ENCODE assay signal across 15 mouse cellular contexts in the genomic region with DNA sequence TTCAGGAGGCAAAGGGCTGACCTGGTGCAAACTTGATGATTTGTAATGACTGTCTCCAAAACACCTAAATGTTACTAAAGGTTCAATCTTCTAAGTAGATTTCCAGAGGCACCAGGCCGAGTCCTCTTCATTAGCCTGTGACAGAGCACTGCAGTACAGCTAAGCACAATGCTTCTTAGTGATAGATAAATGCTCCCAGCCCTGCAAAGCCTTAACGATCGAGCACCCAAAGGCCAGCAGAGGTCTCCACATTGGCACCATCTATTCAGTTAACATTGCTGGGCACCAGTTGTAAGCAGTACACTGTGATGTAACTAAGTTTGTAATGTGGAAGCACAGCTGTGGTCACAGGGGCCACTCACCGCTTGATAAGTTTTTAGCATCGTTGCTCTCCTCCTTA. TPM values are rescaled to one million over a fixed set of nuclear protein-coding genes. Genes with fewer than 3 reads are reported as not detected.
DNase-seq lines count a peak whose midpoint lies in the region; ATAC-seq and TF ChIP-seq lines count a peak whose summit lies in the region.
"Had no signal": no experiment of that assay in that cellular context is flagged by ENCODE, and none has a peak within 500 bp of the region (broad histone marks: within the 10 kb centered on the region; RNA-seq: fewer than 3 reads in every experiment).

No protein-coding gene starts in this region.

- peaks cover 18% of the 10 kb centered on the region for H3K4me1 ChIP-seq in intestine, embryonic 15.5 days (replicated peaks)
- H3K4me1 ChIP-seq in intestine, postnatal 0 days (replicated peaks; ENCODE audit: control insufficient read depth, insufficient read depth, low read length), result 0 out of 2 replicates have a peak, but pooled peaks cover 6% of the 10 kb centered on the region
- peaks cover 3% of the 10 kb centered on the region; the same call in 1 of the 2 replicates for H3K4me1 ChIP-seq in lung, postnatal 0 days (ENCODE audit: insufficient read depth, low read depth, low read length)

- H3K4me3 ChIP-seq in gastrocnemius, adult 2 months, result no peak overlapping the region
- H3K4me3 ChIP-seq in intestine, embryonic 15.5 days (replicated peaks), result no peak overlapping the region
- H3K4me3 ChIP-seq in intestine, postnatal 0 days (ENCODE audit: low read depth, low read length), result no peak overlapping the region
- no peak overlapping the region for H3K4me3 ChIP-seq in lung, postnatal 0 days (ENCODE audit: low read depth, low read length)
- H3K4me3 ChIP-seq: forebrain, embryonic 13.5 days; hindbrain, embryonic 10.5 days; megakaryocyte, embryonic 14.5 days had no signal

- H3K4me2 ChIP-seq in intestine, embryonic 15.5 days (replicated peaks), result no peak overlapping the region
- no peak overlapping the region for H3K4me2 ChIP-seq in intestine, postnatal 0 days (replicated peaks; ENCODE audit: low read depth)
- H3K4me2 ChIP-seq in lung, postnatal 0 days (replicated peaks; ENCODE audit: low read depth, low read length), result no peak overlapping the region
- H3K4me2 ChIP-seq: forebrain, embryonic 13.5 days had no signal

- H3K9ac ChIP-seq in intestine, embryonic 15.5 days, result no peak overlapping the region
- no peak overlapping the region for H3K9ac ChIP-seq in intestine, postnatal 0 days (ENCODE audit: low read depth, low read length)
- no peak overlapping the region for H3K9ac ChIP-seq in lung, postnatal 0 days (replicated peaks; ENCODE audit: low read depth)
- H3K9ac ChIP-seq: forebrain, embryonic 13.5 days; liver, embryonic 14.5 days had no signal

- 69% methylated on average over 5 of the region's 5 CpGs for WGBS in intestine, embryonic 15.5 days
- WGBS in intestine, postnatal 0 days, result 72% methylated on average over 5 of the region's 5 CpGs
- WGBS in lung, postnatal 0 days, result 54% methylated on average over 5 of the region's 5 CpGs

- no peak for DNase-seq in gastrocnemius, adult 2 months
- no peak for DNase-seq in gastrocnemius, postnatal 25 days
- no peak for DNase-seq in lung, postnatal 0 days (ENCODE audit: low spot score)
- DNase-seq in lung, postnatal 10 days, result no peak
- peak; percentile 24 for DNase-seq in naive thymus-derived CD4-positive, alpha-beta T cell, adult 2 months (ENCODE audit: low read depth)
- no peak for DNase-seq in left cerebral cortex, postnatal 25 days (ENCODE audit: low spot score in 2 of 2)
- DNase-seq: cerebellum, postnatal 14 days; right cerebral cortex, postnatal 4 days had no signal

- 0 out of 2 replicates have a peak, but pooled peaks have one; percentile 8 for ATAC-seq in intestine, embryonic 15.5 days
- ATAC-seq in intestine, postnatal 0 days, result no peak
- ATAC-seq in lung, postnatal 0 days, result 0 out of 2 replicates have a peak, but pooled peaks have one; percentile 2
- ATAC-seq: forebrain, embryonic 13.5 days; Patski had no signal

- no peak for TF ChIP-seq CTCF in gastrocnemius, adult 2 months (IDR thresholded peaks at IDR 0.05)
- TF ChIP-seq CTCF in intestine, postnatal 0 days (IDR thresholded peaks at IDR 0.05; ENCODE audit: low read depth), result no peak
- TF ChIP-seq CTCF in lung, postnatal 0 days (IDR thresholded peaks at IDR 0.05), result no peak

- TF ChIP-seq EP300 in lung, postnatal 0 days (IDR thresholded peaks at IDR 0.05), result no peak

- H3K27ac ChIP-seq in gastrocnemius, adult 2 months, result peak overlapping the region; percentile 28
- peak overlapping the region; percentile 34; the same call in 1 of the 2 replicates for H3K27ac ChIP-seq in intestine, embryonic 15.5 days
- no peak overlapping the region for H3K27ac ChIP-seq in intestine, postnatal 0 days (ENCODE audit: low read depth, low read length)
- H3K27ac ChIP-seq in lung, postnatal 0 days (ENCODE audit: low read length), result peak overlapping the region; percentile 11; the same call in 1 of the 2 replicates
- H3K27ac ChIP-seq: forebrain, embryonic 13.5 days; hindbrain, embryonic 10.5 days; liver, embryonic 14.5 days had no signal

- no peaks in the 10 kb centered on the region for H3K27me3 ChIP-seq in intestine, embryonic 15.5 days (replicated peaks)
- no peaks in the 10 kb centered on the region for H3K27me3 ChIP-seq in intestine, postnatal 0 days (replicated peaks; ENCODE audit: control insufficient read depth, insufficient read depth, low read length)
- H3K27me3 ChIP-seq in lung, postnatal 0 days (replicated peaks; ENCODE audit: insufficient read depth, low read length), result no peaks in the 10 kb centered on the region
- H3K27me3 ChIP-seq: forebrain, embryonic 13.5 days; megakaryocyte, embryonic 14.5 days; Patski had no signal

- intact Hi-C loops in gastrocnemius, adult 2 months (cut with DNase I), result no loop called here
- intact Hi-C loops in left cerebral cortex, postnatal 25 days (cut with DNase I), result no loop called here

- no peaks in the 10 kb centered on the region for H3K36me3 ChIP-seq in intestine, embryonic 15.5 days
- no peaks in the 10 kb centered on the region; the same call in 1 of the 2 replicates for H3K36me3 ChIP-seq in intestine, postnatal 0 days (ENCODE audit: control insufficient read depth, insufficient read depth)
- peaks cover 3% of the 10 kb centered on the region; the same call in 1 of the 2 replicates for H3K36me3 ChIP-seq in lung, postnatal 0 days (ENCODE audit: insufficient read depth, low read length)

- no peaks in the 10 kb centered on the region for H3K9me3 ChIP-seq in intestine, embryonic 15.5 days
- H3K9me3 ChIP-seq in intestine, postnatal 0 days (ENCODE audit: control insufficient read depth), result no peaks in the 10 kb centered on the region
- H3K9me3 ChIP-seq in lung, postnatal 0 days (ENCODE audit: low read length), result no peaks in the 10 kb centered on the region
- H3K9me3 ChIP-seq: forebrain, embryonic 13.5 days; hindbrain, embryonic 10.5 days; megakaryocyte, embryonic 14.5 days had no signal

RNA-seq across cellular contexts. Expression of gene Eif4e3, which starts 22.2 kb away (rescaled TPM):
- total RNA-seq in gastrocnemius, adult 2 months (2021), result 10 to 100 TPM; 23.5 to 29.4 TPM
- 10 to 100 TPM; 18.8 to 21.2 TPM for total RNA-seq in gastrocnemius, postnatal 25 days (2021)
- polyA plus RNA-seq in intestine, embryonic 15.5 days (2015; fragmentation: Nextera tagmentation; extraction: Ambion mirVana), result 10.6 and 12.3 TPM in 2 replicates
- polyA plus RNA-seq in intestine, postnatal 0 days (2015; fragmentation: Nextera tagmentation; extraction: Ambion mirVana), result 6.7 and 7.4 TPM in 2 replicates
- 21.2 and 24.1 TPM in 2 replicates for polyA plus RNA-seq in lung, postnatal 0 days (2015; fragmentation: Nextera tagmentation; extraction: Ambion mirVana)
- 10 to 100 TPM; 16.6 to 17.0 TPM for total RNA-seq in left cerebral cortex, postnatal 25 days (2021)

RNA-seq across cellular contexts. Expression of gene Gm20696, which starts 22.2 kb away (rescaled TPM):
- 1 to 10 TPM; 1.2 to 1.3 TPM for total RNA-seq in gastrocnemius, adult 2 months (2021)
- total RNA-seq in gastrocnemius, postnatal 25 days (2021), result 1 to 10 TPM; 1.6 to 2.0 TPM
- polyA plus RNA-seq in intestine, embryonic 15.5 days (2015; fragmentation: Nextera tagmentation; extraction: Ambion mirVana), result 2.7 and 3.8 TPM in 2 replicates
- polyA plus RNA-seq in intestine, postnatal 0 days (2015; fragmentation: Nextera tagmentation; extraction: Ambion mirVana), result 1.4 and 2.3 TPM in 2 replicates
- 1.7 and 2.3 TPM in 2 replicates for polyA plus RNA-seq in lung, postnatal 0 days (2015; fragmentation: Nextera tagmentation; extraction: Ambion mirVana)
- 1 to 10 TPM; 6.1 to 9.5 TPM for total RNA-seq in left cerebral cortex, postnatal 25 days (2021)

RNA-seq across cellular contexts. Expression of gene Gpr27, which starts 48.1 kb away (rescaled TPM):
- 1 to 10 TPM in 1 of 2 experiments, under 1 TPM in 1; 0.20 to 1.1 TPM for total RNA-seq in gastrocnemius, adult 2 months (2021)
- total RNA-seq in gastrocnemius, postnatal 25 days (2021), result 1 to 10 TPM; 1.3 to 1.6 TPM
- 2.4 and 2.6 TPM in 2 replicates for polyA plus RNA-seq in intestine, embryonic 15.5 days (2015; fragmentation: Nextera tagmentation; extraction: Ambion mirVana)
- polyA plus RNA-seq in intestine, postnatal 0 days (2015; fragmentation: Nextera tagmentation; extraction: Ambion mirVana), result 2.0 and 2.4 TPM in 2 replicates
- polyA plus RNA-seq in lung, postnatal 0 days (2015; fragmentation: Nextera tagmentation; extraction: Ambion mirVana), result 2.0 and 2.3 TPM in 2 replicates
- total RNA-seq in left cerebral cortex, postnatal 25 days (2021), result 10 to 100 TPM; 46.6 to 46.7 TPM

Comparison
In these comparisons a context has a peak if more than half of its experiments do, and no peak if none do; other contexts are left out.
1. RNA of gene Gpr27, which starts 48.1 kb away (total RNA-seq): 46.6 to 46.7 TPM in left cerebral cortex, postnatal 25 days; 1.3 to 1.6 TPM in gastrocnemius, postnatal 25 days and 0.20 to 1.1 TPM in gastrocnemius, adult 2 months; every median in the first group is over 10 times any median in the second.